9 mouse cellular contexts compared by ENCODE assay signal in genomic region chr17:29541419-29541818, GRCm38 (mm10). TPM values are rescaled to one million over a fixed set of nuclear protein-coding genes. Genes with fewer than 3 reads are reported as not detected.
DNase-seq lines count a peak whose midpoint lies in the region; ATAC-seq lines count a peak whose summit lies in the region.
"Had no signal": no experiment of that assay in that cellular context is flagged by ENCODE, and none has a peak within 500 bp of the region (broad histone marks: within the 10 kb centered on the region; RNA-seq: fewer than 3 reads in every experiment).

No protein-coding gene starts in this region.

- no peak overlapping the region for H3K4me3 ChIP-seq in heart, embryonic 11.5 days (ENCODE audit: low read depth, low read length)
- no peak overlapping the region for H3K4me3 ChIP-seq in stomach, embryonic 16.5 days (replicated peaks; ENCODE audit: low read length)

- WGBS in heart, embryonic 11.5 days (ENCODE audit: insufficient replicate concordance), result 57% methylated on average over 14 of the region's 14 CpGs
- WGBS in stomach, embryonic 16.5 days, result 50% methylated on average over 14 of the region's 14 CpGs

- no peaks in the 10 kb centered on the region for H3K27me3 ChIP-seq in heart, embryonic 11.5 days (ENCODE audit: control insufficient read depth, insufficient read depth, low read length)
- no peaks in the 10 kb centered on the region for H3K27me3 ChIP-seq in stomach, embryonic 16.5 days (ENCODE audit: control insufficient read depth, insufficient read depth, low read length)

- DNase-seq in heart, adult 11 months, result peak; percentile 99
- DNase-seq in adrenal gland, postnatal 25 days, result peak; percentile 75
- peak; percentile 81 for DNase-seq in gonadal fat pad, adult 2 months (ENCODE audit: low read depth)
- peak; percentile 83 to 87 for DNase-seq in kidney, postnatal 25 days
- no peak for DNase-seq in T-cell, adult 2 months (ENCODE audit: low spot score)
- DNase-seq in embryo, embryonic 10 days (ENCODE audit: low spot score), result no peak

- no peak for ATAC-seq in heart, embryonic 11.5 days (replicated peaks; ENCODE audit: insufficient number of reproducible peaks, low FRiP score, low TSS enrichment)
- peak; percentile 47; the same call in 1 of the 2 replicates for ATAC-seq in stomach, embryonic 16.5 days (ENCODE audit: insufficient read depth, low FRiP score)

- no peaks in the 10 kb centered on the region for H3K36me3 ChIP-seq in heart, embryonic 11.5 days (ENCODE audit: control insufficient read depth, insufficient read depth, low read length)
- H3K36me3 ChIP-seq in stomach, embryonic 16.5 days (ENCODE audit: control insufficient read depth, insufficient read depth, low read length), result no peaks in the 10 kb centered on the region

- no peak overlapping the region for H3K4me2 ChIP-seq in heart, embryonic 11.5 days
- no peak overlapping the region for H3K4me2 ChIP-seq in stomach, embryonic 16.5 days (ENCODE audit: low read depth, low read length)

- no peaks in the 10 kb centered on the region for H3K9me3 ChIP-seq in heart, embryonic 11.5 days (replicated peaks; ENCODE audit: control insufficient read depth, low read length)
- H3K9me3 ChIP-seq in stomach, embryonic 16.5 days (replicated peaks; ENCODE audit: control insufficient read depth, low read length), result no peaks in the 10 kb centered on the region

- no peaks in the 10 kb centered on the region for H3K4me1 ChIP-seq in heart, embryonic 11.5 days (ENCODE audit: control insufficient read depth, insufficient read depth, low read length)
- no peaks in the 10 kb centered on the region for H3K4me1 ChIP-seq in stomach, embryonic 16.5 days (ENCODE audit: control insufficient read depth, insufficient read depth, low read length)

- H3K27ac ChIP-seq in heart, embryonic 11.5 days (ENCODE audit: low read depth, low read length), result no peak overlapping the region
- H3K27ac ChIP-seq in stomach, embryonic 16.5 days (ENCODE audit: low read length), result no peak overlapping the region; the same call in 1 of the 2 replicates

- no peak overlapping the region for H3K9ac ChIP-seq in heart, embryonic 11.5 days (ENCODE audit: low read depth, low read length)
- no peak overlapping the region for H3K9ac ChIP-seq in stomach, embryonic 16.5 days (ENCODE audit: low read length)

RNA-seq across cellular contexts. Expression of gene Gm17657, which starts 8.0 kb away (rescaled TPM):
- polyA plus RNA-seq in heart, embryonic 11.5 days (2014; fragmentation: Nextera tagmentation; extraction: Ambion mirVana), result not detected in 2 replicates
- total RNA-seq in adrenal gland, postnatal 25 days (2021), result not detected in 2 replicates
- polyA plus RNA-seq in gonadal fat pad, adult 2 months (2012; rRNA removed), result not detected in 2 replicates
- not detected in 2 replicates for polyA plus RNA-seq in stomach, embryonic 16.5 days (2015; fragmentation: Nextera tagmentation; extraction: Ambion mirVana)
- polyA plus RNA-seq: cortical plate, adult 2 months had no signal

RNA-seq across cellular contexts. Expression of gene Tbc1d22b, which starts 8.2 kb away (rescaled TPM):
- polyA plus RNA-seq in heart, embryonic 11.5 days (2014; fragmentation: Nextera tagmentation; extraction: Ambion mirVana), result 10.0 and 12.0 TPM in 2 replicates
- total RNA-seq in adrenal gland, postnatal 25 days (2021), result 28.4 and 30.7 TPM in 2 replicates
- 14.0 and 16.4 TPM in 2 replicates for polyA plus RNA-seq in gonadal fat pad, adult 2 months (2012; rRNA removed)
- 10.9 and 12.2 TPM in 2 replicates for polyA plus RNA-seq in stomach, embryonic 16.5 days (2015; fragmentation: Nextera tagmentation; extraction: Ambion mirVana)

RNA-seq across cellular contexts. Expression of gene Tmem217, which starts 10.8 kb away (rescaled TPM):
- polyA plus RNA-seq in heart, embryonic 11.5 days (2014; fragmentation: Nextera tagmentation; extraction: Ambion mirVana), result 0.13 and 0.32 TPM in 2 replicates
- total RNA-seq in adrenal gland, postnatal 25 days (2021), result 0.36 TPM in 1 of 2 replicates, not detected in the other
- 0.81 and 1.6 TPM in 2 replicates for polyA plus RNA-seq in gonadal fat pad, adult 2 months (2012; rRNA removed)
- 0.61 and 0.65 TPM in 2 replicates for polyA plus RNA-seq in stomach, embryonic 16.5 days (2015; fragmentation: Nextera tagmentation; extraction: Ambion mirVana)

RNA-seq across cellular contexts. Expression of gene Pim1, which starts 50.9 kb away (rescaled TPM):
- polyA plus RNA-seq in heart, embryonic 11.5 days (2014; fragmentation: Nextera tagmentation; extraction: Ambion mirVana), result 23.5 and 27.3 TPM in 2 replicates
- total RNA-seq in adrenal gland, postnatal 25 days (2021), result 88.8 and 160 TPM in 2 replicates
- polyA plus RNA-seq in gonadal fat pad, adult 2 months (2012; rRNA removed), result 9.5 and 10.9 TPM in 2 replicates
- 11.8 and 13.5 TPM in 2 replicates for polyA plus RNA-seq in stomach, embryonic 16.5 days (2015; fragmentation: Nextera tagmentation; extraction: Ambion mirVana)

Comparison
In these comparisons a context has a peak if more than half of its experiments do, and no peak if none do; other contexts are left out.
1. DNase-seq: peak in heart, adult 11 months (single experiment), adrenal gland, postnatal 25 days (single experiment), gonadal fat pad, adult 2 months (single experiment) and kidney, postnatal 25 days (2 of 2); none in T-cell, adult 2 months (single experiment) and embryo, embryonic 10 days (single experiment).